In the genomic region with DNA sequence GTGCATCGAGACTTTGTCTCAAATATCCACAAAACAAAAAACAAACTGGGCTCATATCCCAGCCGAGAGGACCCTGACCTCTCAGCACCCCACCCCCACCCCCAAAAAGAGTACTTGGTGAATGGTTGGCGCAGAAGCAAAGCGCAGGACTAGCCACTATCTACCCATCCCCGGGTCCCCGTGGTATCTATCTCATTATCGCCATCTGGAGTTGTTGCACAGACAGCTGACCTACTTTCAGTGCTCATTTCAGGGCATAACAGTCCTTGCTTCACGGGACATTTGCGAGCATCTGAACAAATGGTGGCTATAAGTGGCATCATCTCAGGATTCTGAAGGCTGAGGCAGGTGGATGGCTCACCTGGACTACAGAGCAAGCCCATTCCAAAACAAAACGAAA, we compare ENCODE assay signal across 10 mouse cellular contexts. TPM values are rescaled to one million over a fixed set of nuclear protein-coding genes. Genes with fewer than 3 reads are reported as not detected.
DNase-seq lines count a peak whose midpoint lies in the region; ATAC-seq and TF ChIP-seq lines count a peak whose summit lies in the region.
"Had no signal": no experiment of that assay in that cellular context is flagged by ENCODE, and none has a peak within 500 bp of the region (broad histone marks: within the 10 kb centered on the region; RNA-seq: fewer than 3 reads in every experiment).

No protein-coding gene starts in this region.

- intact Hi-C loops in heart, postnatal 10 days (cut with DNase I) = loop anchor here (2.0 kb wide), 1 partner anchor 52 kb away; a partner anchor contains a TSS

- no peak for TF ChIP-seq EP300 in liver, postnatal 0 days (IDR thresholded peaks at IDR 0.05; ENCODE audit: low read depth)

- no peaks in the 10 kb centered on the region for H3K9me3 ChIP-seq in heart, embryonic 16.5 days (replicated peaks; ENCODE audit: control insufficient read depth, low read length)
- H3K9me3 ChIP-seq in hindbrain, embryonic 12.5 days (replicated peaks) = no peaks in the 10 kb centered on the region
- no peaks in the 10 kb centered on the region for H3K9me3 ChIP-seq in liver, postnatal 0 days (ENCODE audit: low read length)

- H3K27me3 ChIP-seq in heart, embryonic 16.5 days (ENCODE audit: control insufficient read depth, insufficient read depth, low read length) = no peaks in the 10 kb centered on the region
- H3K27me3 ChIP-seq in hindbrain, embryonic 12.5 days = peaks cover 35% of the 10 kb centered on the region
- H3K27me3 ChIP-seq in liver, postnatal 0 days (ENCODE audit: insufficient read depth, low read length) = 0 out of 2 replicates have a peak, but pooled peaks cover 3% of the 10 kb centered on the region

- no peak overlapping the region for H3K27ac ChIP-seq in heart, embryonic 16.5 days (ENCODE audit: low read length)
- no peak overlapping the region for H3K27ac ChIP-seq in bone marrow macrophage, adult 2 months (ENCODE audit: insufficient read depth, low read depth, low read length)
- H3K27ac ChIP-seq in hindbrain, embryonic 12.5 days = no peak overlapping the region
- H3K27ac ChIP-seq in liver, postnatal 0 days (ENCODE audit: low read depth) = no peak overlapping the region

- H3K4me2 ChIP-seq in heart, embryonic 16.5 days (ENCODE audit: low read depth, low read length) = peak overlapping the region; percentile 76
- H3K4me2 ChIP-seq in hindbrain, embryonic 12.5 days (replicated peaks) = peak overlapping the region; percentile 25; the same call in 1 of the 2 replicates
- peak overlapping the region; percentile 44 for H3K4me2 ChIP-seq in liver, postnatal 0 days (ENCODE audit: low read depth, low read length)

- TF ChIP-seq POLR2A in bone marrow macrophage, adult 2 months (IDR thresholded peaks at IDR 0.05; ENCODE audit: borderline replicate concordance, low read depth, low read length) = no peak

- no peak for TF ChIP-seq CTCF in bone marrow macrophage, adult 2 months (IDR thresholded peaks at IDR 0.05; ENCODE audit: low read depth, low read length)
- TF ChIP-seq CTCF in liver, postnatal 0 days (IDR thresholded peaks at IDR 0.05; ENCODE audit: low read depth) = no peak

- peaks cover 8% of the 10 kb centered on the region for H3K4me1 ChIP-seq in heart, embryonic 16.5 days (ENCODE audit: control insufficient read depth, insufficient read depth, low read length)
- H3K4me1 ChIP-seq in bone marrow macrophage, adult 2 months (ENCODE audit: control insufficient read depth, insufficient read depth, low read length) = peaks cover 4% of the 10 kb centered on the region; the same call in 1 of the 2 replicates
- peaks cover 6% of the 10 kb centered on the region; the same call in 1 of the 2 replicates for H3K4me1 ChIP-seq in hindbrain, embryonic 12.5 days
- H3K4me1 ChIP-seq in liver, postnatal 0 days (ENCODE audit: insufficient read depth) = peaks cover 2% of the 10 kb centered on the region; the same call in 1 of the 2 replicates

- H3K36me3 ChIP-seq in heart, embryonic 16.5 days (ENCODE audit: control insufficient read depth, insufficient read depth) = no peaks in the 10 kb centered on the region
- no peaks in the 10 kb centered on the region for H3K36me3 ChIP-seq in hindbrain, embryonic 12.5 days
- H3K36me3 ChIP-seq in liver, postnatal 0 days (replicated peaks; ENCODE audit: insufficient read depth, low read length) = no peaks in the 10 kb centered on the region

- WGBS in heart, embryonic 16.5 days = 10% methylated on average over 10 of the region's 10 CpGs
- 17% methylated on average over 10 of the region's 10 CpGs for WGBS in hindbrain, embryonic 12.5 days
- 9% methylated on average over 10 of the region's 10 CpGs for WGBS in liver, postnatal 0 days (ENCODE audit: insufficient replicate concordance)

- no peak for DNase-seq in heart, postnatal 10 days
- no peak for DNase-seq in liver, postnatal 0 days
- DNase-seq in layer of hippocampus, postnatal 14 days (ENCODE audit: low spot score in 2 of 2) = no peak
- DNase-seq in natural killer cell, adult 2 months (ENCODE audit: low spot score in 2 of 2) = no peak

- no peak overlapping the region; the same call in 1 of the 2 replicates for H3K9ac ChIP-seq in heart, embryonic 16.5 days (ENCODE audit: low read length)
- H3K9ac ChIP-seq in hindbrain, embryonic 12.5 days = no peak overlapping the region
- H3K9ac ChIP-seq in liver, postnatal 0 days (replicated peaks) = no peak overlapping the region

- ATAC-seq in heart, embryonic 16.5 days (replicated peaks; ENCODE audit: extremely low read depth, insufficient read depth, low FRiP score) = no peak
- ATAC-seq in hindbrain, embryonic 12.5 days (ENCODE audit: low FRiP score) = no peak
- peak; percentile 25; the same call in 1 of the 2 replicates for ATAC-seq in liver, postnatal 0 days
- no peak for ATAC-seq in erythroid progenitor cell, adult 5-6 weeks (replicated peaks; ENCODE audit: low FRiP score, poor library complexity, severe bottlenecking)

- peak overlapping the region; percentile 49 for H3K4me3 ChIP-seq in heart, embryonic 16.5 days (ENCODE audit: low read length)
- 0 out of 2 replicates have a peak overlapping the region, but pooled peaks have one; percentile 0 for H3K4me3 ChIP-seq in bone marrow macrophage, adult 2 months (ENCODE audit: insufficient read depth, low read length)
- no peak overlapping the region for H3K4me3 ChIP-seq in hindbrain, embryonic 12.5 days
- H3K4me3 ChIP-seq in liver, postnatal 0 days (ENCODE audit: low read depth, low read length) = no peak overlapping the region

RNA-seq across cellular contexts. Expression of a gene that starts 0.5 kb away (rescaled TPM):
- 1.1 and 2.3 TPM in 2 replicates for polyA plus RNA-seq in heart, embryonic 16.5 days (2015; fragmentation: Nextera tagmentation; extraction: Ambion mirVana)
- total RNA-seq in heart, postnatal 10 days (2021) = 1 to 10 TPM; 2.3 to 4.4 TPM
- polyA plus RNA-seq in bone marrow macrophage, adult 2 months (2012; ENCODE audit: insufficient read depth, insufficient read length, missing spikeins) = not detected in 2 replicates
- 0.46 and 1.3 TPM in 2 replicates for polyA plus RNA-seq in hindbrain, embryonic 12.5 days (2016; fragmentation: Nextera tagmentation; extraction: Ambion mirVana)
- 0.08 and 0.20 TPM in 2 replicates for polyA plus RNA-seq in liver, postnatal 0 days (2015; fragmentation: Nextera tagmentation; extraction: Ambion mirVana)
- total RNA-seq in layer of hippocampus, postnatal 14 days (2021) = under 1 TPM; 0.19 to 0.58 TPM
- not detected in 2 replicates for total RNA-seq in erythroid progenitor cell, adult 5-6 weeks (2015; ENCODE audit: low replicate concordance)
- total RNA-seq in erythroid progenitor cell, adult 5-6 weeks (2017; ENCODE audit: low replicate concordance) = not detected in 2 replicates
- total RNA-seq: MEL had no signal

RNA-seq across cellular contexts. Expression of a gene that starts 4.8 kb away (rescaled TPM):
- polyA plus RNA-seq in heart, embryonic 16.5 days (2015; fragmentation: Nextera tagmentation; extraction: Ambion mirVana) = 0.22 TPM in 1 of 2 replicates, not detected in the other
- not detected for total RNA-seq in heart, postnatal 10 days (2021)
- polyA plus RNA-seq in bone marrow macrophage, adult 2 months (2012; ENCODE audit: insufficient read depth, insufficient read length, missing spikeins) = not detected in 2 replicates
- polyA plus RNA-seq in hindbrain, embryonic 12.5 days (2016; fragmentation: Nextera tagmentation; extraction: Ambion mirVana) = 0.31 and 0.66 TPM in 2 replicates
- polyA plus RNA-seq in liver, postnatal 0 days (2015; fragmentation: Nextera tagmentation; extraction: Ambion mirVana) = 0.23 and 0.33 TPM in 2 replicates
- not detected for total RNA-seq in layer of hippocampus, postnatal 14 days (2021)
- total RNA-seq in erythroid progenitor cell, adult 5-6 weeks (2015; ENCODE audit: low replicate concordance) = not detected in 2 replicates
- total RNA-seq in erythroid progenitor cell, adult 5-6 weeks (2017; ENCODE audit: low replicate concordance) = not detected in 2 replicates

RNA-seq across cellular contexts. Expression of a gene that starts 6.7 kb away (rescaled TPM):
- polyA plus RNA-seq in heart, embryonic 16.5 days (2015; fragmentation: Nextera tagmentation; extraction: Ambion mirVana) = 8.7 and 9.5 TPM in 2 replicates
- 1 to 10 TPM; 3.7 to 4.0 TPM for total RNA-seq in heart, postnatal 10 days (2021)
- polyA plus RNA-seq in bone marrow macrophage, adult 2 months (2012; ENCODE audit: insufficient read depth, insufficient read length, missing spikeins) = 3.9 and 5.3 TPM in 2 replicates
- polyA plus RNA-seq in hindbrain, embryonic 12.5 days (2016; fragmentation: Nextera tagmentation; extraction: Ambion mirVana) = 18.3 TPM in 2 replicates
- 6.1 and 6.2 TPM in 2 replicates for polyA plus RNA-seq in liver, postnatal 0 days (2015; fragmentation: Nextera tagmentation; extraction: Ambion mirVana)
- total RNA-seq in layer of hippocampus, postnatal 14 days (2021) = 10 to 100 TPM; 10.6 to 11.8 TPM
- total RNA-seq in erythroid progenitor cell, adult 5-6 weeks (2015; ENCODE audit: low replicate concordance) = 2.2 and 4.6 TPM in 2 replicates
- total RNA-seq in erythroid progenitor cell, adult 5-6 weeks (2017; ENCODE audit: low replicate concordance) = not detected in 2 replicates

RNA-seq across cellular contexts. Expression of a gene that starts 8.0 kb away (rescaled TPM):
- not detected in 2 replicates for polyA plus RNA-seq in heart, embryonic 16.5 days (2015; fragmentation: Nextera tagmentation; extraction: Ambion mirVana)
- total RNA-seq in heart, postnatal 10 days (2021) = not detected
- not detected in 2 replicates for polyA plus RNA-seq in bone marrow macrophage, adult 2 months (2012; ENCODE audit: insufficient read depth, insufficient read length, missing spikeins)
- polyA plus RNA-seq in hindbrain, embryonic 12.5 days (2016; fragmentation: Nextera tagmentation; extraction: Ambion mirVana) = 0.35 and 0.39 TPM in 2 replicates
- not detected in 2 replicates for polyA plus RNA-seq in liver, postnatal 0 days (2015; fragmentation: Nextera tagmentation; extraction: Ambion mirVana)
- total RNA-seq in layer of hippocampus, postnatal 14 days (2021) = not detected
- not detected in 2 replicates for total RNA-seq in erythroid progenitor cell, adult 5-6 weeks (2015; ENCODE audit: low replicate concordance)
- not detected in 2 replicates for total RNA-seq in erythroid progenitor cell, adult 5-6 weeks (2017; ENCODE audit: low replicate concordance)
- total RNA-seq: gastrocnemius, adult 8-10 months; MEL had no signal

RNA-seq across cellular contexts. Expression of a gene that starts 11.5 kb away (rescaled TPM):
- not detected in 2 replicates for polyA plus RNA-seq in heart, embryonic 16.5 days (2015; fragmentation: Nextera tagmentation; extraction: Ambion mirVana)
- not detected for total RNA-seq in heart, postnatal 10 days (2021)
- polyA plus RNA-seq in bone marrow macrophage, adult 2 months (2012; ENCODE audit: insufficient read depth, insufficient read length, missing spikeins) = not detected in 2 replicates
- polyA plus RNA-seq in hindbrain, embryonic 12.5 days (2016; fragmentation: Nextera tagmentation; extraction: Ambion mirVana) = not detected in 2 replicates
- not detected in 2 replicates for polyA plus RNA-seq in liver, postnatal 0 days (2015; fragmentation: Nextera tagmentation; extraction: Ambion mirVana)
- total RNA-seq in layer of hippocampus, postnatal 14 days (2021) = not detected
- not detected in 2 replicates for total RNA-seq in erythroid progenitor cell, adult 5-6 weeks (2015; ENCODE audit: low replicate concordance)
- not detected in 2 replicates for total RNA-seq in erythroid progenitor cell, adult 5-6 weeks (2017; ENCODE audit: low replicate concordance)
- total RNA-seq: MEL had no signal

Comparison
In these comparisons a context has a peak if more than half of its experiments do, and no peak if none do; other contexts are left out.
1. H3K4me2 ChIP-seq: peak in every context shown above with its lines; median percentile 76 in heart, embryonic 16.5 days; 44 in liver, postnatal 0 days; 25 in hindbrain, embryonic 12.5 days.
2. H3K4me3 ChIP-seq: peak in heart, embryonic 16.5 days (single experiment) and bone marrow macrophage, adult 2 months (single experiment); none in hindbrain, embryonic 12.5 days (single experiment) and liver, postnatal 0 days (single experiment).